Mouse (Mus musculus): Measurements from ENCODE around the gene Ctf1. TPM values are rescaled to one million over a fixed set of nuclear protein-coding genes. Genes with fewer than 3 reads are reported as not detected.
"Not testable (repeated sequence)": the region's sequence is repeated elsewhere in the genome, so short reads cannot be mapped to it uniquely, and the experiment has no call there.

Gene Ctf1
- polyA plus RNA-seq, 1 experiment: 13.7 TPM

- no peak for DNase-seq (ENCODE audit: low spot score)
These were observed 19.2 kb upstream of the Ctf1 start for GRCm38 (mm10) chr7:127693290-127693689.

- DNase-seq (ENCODE audit: low spot score): not testable (repeated sequence)
These were observed 18.8 kb upstream of the Ctf1 start for GRCm38 (mm10) chr7:127693730-127694129.

DNA sequence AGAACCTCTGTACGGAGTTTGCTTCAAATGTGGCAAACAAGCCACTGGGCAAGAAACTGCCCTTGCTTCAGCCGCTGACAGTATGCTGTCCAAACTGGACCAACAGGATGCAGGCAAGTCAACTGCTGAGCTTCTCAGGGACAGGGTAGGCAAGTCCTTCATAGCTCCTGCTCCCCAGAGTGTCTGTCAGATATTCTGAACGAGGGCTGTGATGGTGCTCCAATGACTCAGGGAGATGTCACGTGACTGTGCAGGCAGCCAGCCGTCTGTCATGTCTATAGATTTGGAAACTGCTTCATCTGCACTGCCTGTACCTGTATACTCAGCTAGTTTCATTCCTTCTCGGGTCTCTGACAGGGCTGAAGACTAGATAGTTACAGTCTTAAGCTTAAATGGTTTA lies 13.6 kb upstream of the Ctf1 start:
- DNase-seq (ENCODE audit: low spot score): no peak

DNA sequence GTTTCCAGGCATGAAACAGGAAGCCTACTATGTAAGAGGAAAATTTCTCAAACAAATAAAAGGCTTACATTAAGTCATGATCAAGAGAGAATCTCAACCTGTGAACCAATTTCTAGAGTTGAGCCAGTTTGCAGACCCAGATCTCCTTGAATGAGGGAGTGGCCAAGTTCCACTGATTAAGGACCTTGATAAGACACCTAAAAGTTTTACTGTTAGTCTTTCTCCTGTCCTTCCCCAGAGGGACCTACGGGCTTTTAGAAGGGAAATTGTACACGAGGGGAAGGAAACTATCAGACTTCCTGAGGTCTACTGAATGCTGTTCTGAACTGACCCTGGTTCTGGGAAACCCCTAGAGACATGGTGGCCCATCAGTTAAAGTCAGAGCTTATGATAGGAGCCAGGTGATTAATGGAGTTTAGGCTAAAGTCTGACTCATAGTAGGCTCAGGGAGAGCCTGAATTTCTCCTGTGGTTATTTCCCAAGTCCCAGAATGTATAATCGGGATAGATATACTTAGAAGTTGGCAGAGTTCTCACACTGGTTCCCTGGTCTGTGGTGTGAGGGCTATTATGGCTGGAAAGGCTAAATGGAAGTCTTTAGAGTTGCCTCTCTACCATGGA lies 11.7 kb upstream of the Ctf1 start:
- no peak for DNase-seq (ENCODE audit: low spot score)

GRCm38 (mm10) chr7:127703561-127704178 lies 8.9 kb upstream of the Ctf1 start:
- DNase-seq (ENCODE audit: low spot score): no peak

- DNase-seq (ENCODE audit: low spot score): no peak
These were observed 7.9 kb upstream of the Ctf1 start for GRCm38 (mm10) chr7:127704598-127704997.

- DNase-seq (ENCODE audit: low spot score): no peak
These were observed 6.8 kb upstream of the Ctf1 start for GRCm38 (mm10) chr7:127705706-127706105.

GRCm38 (mm10) chr7:127707045-127707956 lies 5.2 kb upstream of the Ctf1 start:
- no peak for DNase-seq (ENCODE audit: low spot score)

DNA sequence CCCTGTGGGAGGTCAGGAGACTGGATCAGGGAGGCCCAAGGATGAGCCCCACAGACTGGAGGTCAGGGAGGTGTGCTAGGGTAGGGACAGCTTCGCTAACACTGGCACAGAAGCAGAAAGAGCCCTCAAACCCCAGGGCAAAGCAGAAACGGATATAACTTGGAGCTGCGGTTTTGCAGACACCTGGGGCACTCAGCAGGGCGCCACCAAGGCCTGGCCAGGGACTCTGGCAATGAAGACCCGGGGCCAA lies 4.7 kb upstream of the Ctf1 start:
- DNase-seq (ENCODE audit: low spot score): no peak

- DNase-seq (ENCODE audit: low spot score): peak; percentile 83
These were observed 4.1 kb upstream of the Ctf1 start, which contains the start of gene Bcl7c for GRCm38 (mm10) chr7:127708207-127709078. Gene Bcl7c (minus strand): TSS chr7:127708933.

GRCm38 (mm10) chr7:127709261-127709979 lies 3.1 kb upstream of the Ctf1 start:
- no peak for DNase-seq (ENCODE audit: low spot score)

DNA sequence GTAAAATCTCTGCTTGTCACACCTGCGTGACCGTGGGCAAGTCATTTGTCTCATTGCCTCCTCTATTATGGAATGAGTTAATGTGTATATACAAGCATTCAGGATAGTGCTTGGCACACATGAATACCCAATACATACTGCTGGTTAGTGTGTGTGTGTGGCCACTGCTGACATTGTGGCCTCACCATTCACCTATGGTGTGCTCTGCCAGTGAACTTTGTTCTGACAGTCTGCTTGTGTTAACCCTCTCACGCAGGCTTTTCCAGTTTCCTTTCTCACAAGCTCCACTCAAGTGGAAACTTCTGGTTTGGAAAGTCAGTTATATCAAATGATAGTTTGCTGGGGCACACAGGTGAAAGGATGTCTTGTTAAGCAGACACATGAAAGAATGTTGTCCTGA lies 1.5 kb upstream of the Ctf1 start:
- DNase-seq (ENCODE audit: low spot score): no peak

DNA sequence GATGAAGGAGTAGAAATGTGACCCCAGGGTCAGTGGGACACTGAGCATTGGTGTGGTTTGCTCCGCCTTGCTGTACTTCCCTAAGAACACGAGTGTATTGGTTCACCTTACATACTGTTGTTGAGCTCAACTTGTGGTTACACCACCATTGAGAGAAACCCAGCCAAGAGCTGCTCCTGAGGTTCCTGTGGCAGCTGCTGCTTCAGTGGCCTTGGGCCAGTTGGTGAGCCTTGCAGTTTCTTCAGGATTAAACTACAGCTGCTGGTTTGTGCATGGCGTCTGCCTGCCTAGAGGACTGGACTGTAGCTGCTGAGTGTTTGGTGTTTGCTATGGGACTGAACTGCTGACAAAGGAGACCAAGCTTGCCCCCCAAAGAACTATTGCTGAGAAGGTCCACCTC lies 1.1 kb upstream of the Ctf1 start:
- no peak for DNase-seq (ENCODE audit: low spot score)

DNA sequence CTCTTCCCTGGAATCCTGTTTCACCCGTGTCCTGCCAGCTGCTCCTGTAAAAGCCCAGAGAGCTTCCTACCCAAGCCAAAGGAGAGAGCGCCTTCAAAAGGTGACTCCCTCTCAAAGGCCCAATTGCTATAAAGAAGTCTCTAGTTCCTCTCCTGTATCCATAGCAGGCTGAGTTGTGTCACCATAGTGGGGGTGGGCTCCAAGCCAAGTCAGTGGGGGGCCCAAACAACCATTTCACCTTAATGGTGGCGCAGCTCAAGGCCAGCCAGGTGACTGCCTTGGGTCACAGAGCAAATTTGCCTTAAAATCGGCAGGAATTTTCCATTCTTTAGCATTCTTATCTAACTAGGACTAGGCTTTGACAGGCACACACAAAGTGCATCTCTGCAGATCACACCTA lies 2.3 kb downstream of the Ctf1 start:
- no peak for DNase-seq (ENCODE audit: low spot score)

DNA sequence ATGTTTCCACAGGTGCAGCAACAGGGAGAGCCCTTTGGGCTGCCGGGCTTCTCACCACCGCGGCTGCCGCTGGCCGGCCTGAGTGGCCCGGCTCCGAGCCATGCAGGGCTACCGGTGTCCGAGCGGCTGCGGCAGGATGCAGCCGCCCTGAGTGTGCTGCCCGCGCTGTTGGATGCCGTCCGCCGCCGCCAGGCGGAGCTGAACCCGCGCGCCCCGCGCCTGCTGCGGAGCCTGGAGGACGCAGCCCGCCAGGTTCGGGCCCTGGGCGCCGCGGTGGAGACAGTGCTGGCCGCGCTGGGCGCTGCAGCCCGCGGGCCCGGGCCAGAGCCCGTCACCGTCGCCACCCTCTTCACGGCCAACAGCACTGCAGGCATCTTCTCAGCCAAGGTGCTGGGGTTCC lies 4.5 kb downstream of the Ctf1 start:
- DNase-seq (ENCODE audit: low spot score): peak; percentile 54

DNA sequence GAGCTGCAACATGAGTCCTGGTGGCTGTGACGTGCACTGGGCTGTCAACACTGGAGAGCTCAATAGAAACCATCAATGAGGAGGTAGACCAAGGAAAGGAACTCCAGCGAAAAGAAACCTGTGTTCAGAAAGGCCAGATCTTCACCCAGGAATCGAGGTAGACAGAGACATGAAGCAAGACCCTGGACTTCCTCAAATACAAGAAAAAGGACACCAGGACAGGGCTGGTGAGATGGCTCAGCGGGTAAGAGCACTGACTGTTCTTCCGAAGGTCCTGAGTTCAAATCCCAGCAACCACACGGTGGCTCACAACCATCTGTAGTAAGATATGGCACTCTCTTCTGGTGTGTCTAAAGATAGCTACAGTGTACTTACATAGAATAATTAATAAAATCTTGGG lies 5.8 kb downstream of the Ctf1 start:
- DNase-seq (ENCODE audit: low spot score): no peak

DNA sequence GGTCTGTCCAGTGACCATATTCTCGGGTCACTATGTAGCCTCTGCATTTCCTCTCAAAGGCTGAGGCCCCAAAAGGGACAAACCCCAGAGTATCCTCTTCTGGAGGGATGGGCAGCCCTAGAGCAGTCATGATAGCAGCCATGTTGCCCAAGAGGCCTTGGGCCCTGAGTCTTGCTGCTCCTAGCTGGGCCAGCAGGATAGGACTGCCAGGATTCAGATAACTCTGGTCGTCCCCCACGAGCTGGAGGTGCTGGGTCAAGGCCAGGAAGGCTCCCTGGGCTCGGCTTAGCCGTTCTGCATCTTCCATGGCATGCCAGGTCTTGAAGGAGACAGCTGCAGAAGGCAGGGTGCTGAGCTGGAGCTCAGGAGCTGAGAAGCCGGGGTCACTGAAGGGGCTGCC lies 6.7 kb downstream of the Ctf1 start:
- no peak for DNase-seq (ENCODE audit: low spot score)

DNA sequence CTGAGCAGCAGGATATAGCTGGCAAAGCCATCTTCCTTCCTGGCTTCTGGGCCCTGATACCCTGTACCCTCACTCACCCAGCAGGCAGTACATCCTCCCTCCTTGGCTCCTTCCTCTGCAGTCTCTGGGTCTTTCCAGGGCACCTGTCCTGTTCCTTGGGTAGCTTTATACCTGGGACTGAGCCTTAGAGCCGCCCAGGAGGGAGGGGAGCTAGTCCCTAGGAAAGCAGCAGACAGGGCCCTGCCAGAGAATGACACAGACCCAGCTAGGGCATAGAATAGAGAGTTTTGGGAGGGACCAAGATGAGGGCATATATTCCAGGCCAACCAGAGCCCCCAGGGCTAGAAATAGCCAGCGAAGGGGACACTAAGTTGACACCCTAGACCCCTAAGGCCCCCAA lies 13.0 kb downstream of the Ctf1 start:
- no peak for DNase-seq (ENCODE audit: low spot score)

GRCm38 (mm10) chr7:127725924-127726323 lies 13.4 kb downstream of the Ctf1 start:
- DNase-seq (ENCODE audit: low spot score): no peak

GRCm38 (mm10) chr7:127727898-127728297 lies 15.4 kb downstream of the Ctf1 start:
- no peak for DNase-seq (ENCODE audit: low spot score)

- DNase-seq (ENCODE audit: low spot score): no peak
These were observed 17.6 kb downstream of the Ctf1 start for GRCm38 (mm10) chr7:127730170-127730569.

Measured in urinary bladder, adult 2 months (tissue).